11 mouse cellular contexts compared by ENCODE assay signal in genomic region chr15:85577583-85578460, GRCm38 (mm10). TPM values are rescaled to one million over a fixed set of nuclear protein-coding genes. Genes with fewer than 3 reads are reported as not detected.
DNase-seq lines count a peak whose midpoint lies in the region; ATAC-seq and TF ChIP-seq lines count a peak whose summit lies in the region.
"Had no signal": no experiment of that assay in that cellular context is flagged by ENCODE, and none has a peak within 500 bp of the region (broad histone marks: within the 10 kb centered on the region; RNA-seq: fewer than 3 reads in every experiment).

No protein-coding gene starts in this region.

- TF ChIP-seq CTCF in brain, embryonic 14.5 days (IDR thresholded peaks at IDR 0.05; ENCODE audit: borderline replicate concordance, extremely low read depth, insufficient read depth, insufficient read length): 0 out of 2 replicates have a peak, but pooled peaks have one; percentile 2
- peak; percentile 52 for TF ChIP-seq CTCF in forebrain, postnatal 0 days (IDR thresholded peaks at IDR 0.05; ENCODE audit: low read depth)
- TF ChIP-seq CTCF in midbrain, postnatal 0 days (IDR thresholded peaks at IDR 0.05): peak; percentile 26; the same call in 1 of the 2 replicates

- ATAC-seq in kidney, embryonic 15.5 days (replicated peaks; ENCODE audit: low FRiP score): no peak
- peak; percentile 41 for ATAC-seq in forebrain, postnatal 0 days
- peak; percentile 15; the same call in 1 of the 2 replicates for ATAC-seq in midbrain, postnatal 0 days (ENCODE audit: low FRiP score)

- intact Hi-C loops in left cerebral cortex, postnatal 10 days (cut with DNase I): no loop called here

- peak overlapping the region; percentile 39 for H3K4me3 ChIP-seq in kidney, embryonic 15.5 days (replicated peaks)
- H3K4me3 ChIP-seq in forebrain, postnatal 0 days (ENCODE audit: low read depth, low read length): peak overlapping the region; percentile 44
- H3K4me3 ChIP-seq in midbrain, postnatal 0 days (ENCODE audit: low read depth, low read length): peak overlapping the region; percentile 46

- DNase-seq in kidney, postnatal 14 days: no peak
- DNase-seq in brain, embryonic 14.5 days (ENCODE audit: low read depth): peak; percentile 71
- peak; percentile 72 for DNase-seq in forebrain, postnatal 0 days
- DNase-seq in midbrain, postnatal 0 days (ENCODE audit: low spot score): no peak
- no peak for DNase-seq in MN1 (ENCODE audit: low spot score)
- DNase-seq in c-Kit-positive CD71-positive TER-119-positive erythroid progenitor cells, embryonic 14.5 days (ENCODE audit: low spot score): no peak
- no peak for DNase-seq in left cerebral cortex, postnatal 10 days (ENCODE audit: extremely low spot score in 1 of 2, low spot score in 2 of 2)
- DNase-seq: kidney, postnatal 4 days had no signal

- H3K9ac ChIP-seq in kidney, embryonic 15.5 days: no peak overlapping the region
- peak overlapping the region; percentile 51 for H3K9ac ChIP-seq in forebrain, postnatal 0 days
- peak overlapping the region; percentile 51 for H3K9ac ChIP-seq in midbrain, postnatal 0 days (replicated peaks; ENCODE audit: low read length, poor library complexity, severe bottlenecking)

- no peak overlapping the region for H3K27ac ChIP-seq in kidney, embryonic 15.5 days
- H3K27ac ChIP-seq in forebrain, postnatal 0 days (ENCODE audit: low read depth, low read length): peak overlapping the region; percentile 74
- peak overlapping the region; percentile 47; the same call in 1 of the 2 replicates for H3K27ac ChIP-seq in midbrain, postnatal 0 days (ENCODE audit: low read depth, low read length)

- H3K27me3 ChIP-seq in kidney, embryonic 15.5 days: peaks cover 100% of the 10 kb centered on the region
- H3K27me3 ChIP-seq in forebrain, postnatal 0 days (ENCODE audit: insufficient read depth, low read length): peaks cover 17% of the 10 kb centered on the region
- peaks cover 69% of the 10 kb centered on the region for H3K27me3 ChIP-seq in midbrain, postnatal 0 days (ENCODE audit: insufficient read depth, low read length)

- peak overlapping the region; percentile 94 for H3K4me2 ChIP-seq in kidney, embryonic 15.5 days
- peak overlapping the region; percentile 98 for H3K4me2 ChIP-seq in forebrain, postnatal 0 days (ENCODE audit: low read depth)
- H3K4me2 ChIP-seq in midbrain, postnatal 0 days (ENCODE audit: low read depth, low read length, poor library complexity, severe bottlenecking): peak overlapping the region; percentile 91

- TF ChIP-seq POLR2A in brain, embryonic 14.5 days (IDR thresholded peaks at IDR 0.05; ENCODE audit: borderline replicate concordance, extremely low read depth, insufficient read depth, insufficient read length, poor library complexity, severe bottlenecking): no peak

- H3K4me1 ChIP-seq in kidney, embryonic 15.5 days: peaks cover 52% of the 10 kb centered on the region
- 0 out of 2 replicates have a peak, but pooled peaks cover 5% of the 10 kb centered on the region for H3K4me1 ChIP-seq in forebrain, postnatal 0 days (ENCODE audit: insufficient read depth)
- H3K4me1 ChIP-seq in midbrain, postnatal 0 days (ENCODE audit: insufficient read depth, low read length): peaks cover 11% of the 10 kb centered on the region; the same call in 1 of the 2 replicates

- no peaks in the 10 kb centered on the region for H3K9me3 ChIP-seq in kidney, embryonic 15.5 days (replicated peaks)
- no peaks in the 10 kb centered on the region for H3K9me3 ChIP-seq in forebrain, postnatal 0 days (ENCODE audit: low read length)
- no peaks in the 10 kb centered on the region for H3K9me3 ChIP-seq in midbrain, postnatal 0 days (ENCODE audit: low read length)

- H3K36me3 ChIP-seq in kidney, embryonic 15.5 days: no peaks in the 10 kb centered on the region
- no peaks in the 10 kb centered on the region for H3K36me3 ChIP-seq in forebrain, postnatal 0 days (ENCODE audit: insufficient read depth)
- no peaks in the 10 kb centered on the region for H3K36me3 ChIP-seq in midbrain, postnatal 0 days (ENCODE audit: insufficient read depth, low read length)
- H3K36me3 ChIP-seq: G1E had no signal

- WGBS in kidney, embryonic 15.5 days: 1% methylated on average over 54 of the region's 54 CpGs
- 2% methylated on average over 54 of the region's 54 CpGs for WGBS in forebrain, postnatal 0 days
- WGBS in midbrain, postnatal 0 days: 2% methylated on average over 53 of the region's 54 CpGs

RNA-seq across cellular contexts. Expression of gene Wnt7b, which starts 4.5 kb away (rescaled TPM):
- 16.3 and 16.8 TPM in 2 replicates for polyA plus RNA-seq in kidney, embryonic 15.5 days (2015; fragmentation: Nextera tagmentation; extraction: Ambion mirVana)
- 56.4 and 72.5 TPM in 2 replicates for polyA plus RNA-seq in brain, embryonic 14.5 days (2012; rRNA removed)
- total RNA-seq in forebrain, postnatal 0 days (2014; rRNA removed): 59.3 and 67.3 TPM in 2 replicates
- polyA plus RNA-seq in forebrain, postnatal 0 days (2015; fragmentation: Nextera tagmentation; extraction: Ambion mirVana): 54.0 and 68.4 TPM in 2 replicates
- total RNA-seq in midbrain, postnatal 0 days (2014; rRNA removed): 26.3 and 34.3 TPM in 2 replicates
- polyA plus RNA-seq in midbrain, postnatal 0 days (2015; fragmentation: Nextera tagmentation; extraction: Ambion mirVana): 19.0 and 19.5 TPM in 2 replicates
- total RNA-seq in left cerebral cortex, postnatal 10 days (2021): 10 to 100 TPM; 44.4 to 52.6 TPM
- total RNA-seq: monocyte, adult 5-6 weeks had no signal
- polyA plus RNA-seq: G1E had no signal

Comparison
In these comparisons a context has a peak if more than half of its experiments do, and no peak if none do; other contexts are left out.
1. DNase-seq: peak in brain, embryonic 14.5 days (single experiment) and forebrain, postnatal 0 days (single experiment); none in kidney, postnatal 14 days (single experiment), midbrain, postnatal 0 days (single experiment), MN1 (single experiment), c-Kit-positive CD71-positive TER-119-positive erythroid progenitor cells, embryonic 14.5 days (single experiment) and left cerebral cortex, postnatal 10 days (0 of 2).
2. CTCF ChIP-seq: peak in every context shown above with its lines; median percentile 52 in forebrain, postnatal 0 days; 26 in midbrain, postnatal 0 days; 2 in brain, embryonic 14.5 days.
3. Peak in every context shown above with its lines, with median percentiles within 50 percentile points of each other: H3K4me2 ChIP-seq and H3K4me3 ChIP-seq.